Mouse (Mus musculus): ENCODE measurements around the gene Tgif1.

DNA sequence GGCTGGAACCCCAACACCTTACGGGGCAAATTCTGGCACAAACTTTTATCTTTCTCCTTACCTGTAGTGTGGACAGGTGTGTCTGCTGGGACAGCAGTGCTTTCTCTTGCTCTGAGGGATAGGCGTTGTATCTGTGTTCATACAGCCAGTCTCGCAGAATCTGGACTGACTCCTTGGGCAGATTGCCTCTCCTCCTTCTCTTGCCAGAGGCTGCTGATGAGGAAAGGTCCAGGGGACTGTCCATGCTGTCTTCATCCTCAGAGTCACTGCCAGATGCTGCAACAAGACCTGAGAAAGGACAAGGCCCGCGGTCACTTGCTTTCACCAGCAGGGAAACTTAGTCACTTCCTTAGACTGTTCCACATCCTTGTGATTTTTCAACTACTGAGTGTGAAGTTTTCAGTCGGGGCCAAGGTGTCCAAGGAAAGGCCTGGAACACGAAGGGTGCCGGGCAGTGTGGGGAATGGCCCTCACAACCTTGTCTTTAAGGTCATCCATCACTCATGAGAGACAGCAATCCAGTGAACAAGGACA lies 7.2 kb downstream of the Tgif1 start:
- no peak for TF ChIP-seq POLR2A (IDR thresholded peaks at IDR 0.05; ENCODE audit: insufficient read length, low read depth)
- TF ChIP-seq CEBPB (IDR thresholded peaks at IDR 0.05; ENCODE audit: insufficient read depth, poor library complexity, severe bottlenecking): no peak
- TF ChIP-seq POLR2AphosphoS2 (IDR thresholded peaks at IDR 0.05; ENCODE audit: insufficient read length, low read depth): peak; percentile 27
- TF ChIP-seq TCF3 (IDR thresholded peaks at IDR 0.05; ENCODE audit: insufficient read length, low read depth): no peak
- TF ChIP-seq TCF12 (IDR thresholded peaks at IDR 0.05; ENCODE audit: insufficient read depth, poor library complexity, severe bottlenecking): no peak
- TF ChIP-seq E2F4 (IDR thresholded peaks at IDR 0.05; ENCODE audit: insufficient read depth): no peak
- TF ChIP-seq MYOG (IDR thresholded peaks at IDR 0.05; ENCODE audit: control insufficient read depth in 1 of 3, insufficient read depth in 1 of 3, insufficient read length in 2 of 3, low read depth in 2 of 3): no peak
